Mouse (Mus musculus): ENCODE data around the gene Olfr218.

The Olfr218 gene

DNA sequence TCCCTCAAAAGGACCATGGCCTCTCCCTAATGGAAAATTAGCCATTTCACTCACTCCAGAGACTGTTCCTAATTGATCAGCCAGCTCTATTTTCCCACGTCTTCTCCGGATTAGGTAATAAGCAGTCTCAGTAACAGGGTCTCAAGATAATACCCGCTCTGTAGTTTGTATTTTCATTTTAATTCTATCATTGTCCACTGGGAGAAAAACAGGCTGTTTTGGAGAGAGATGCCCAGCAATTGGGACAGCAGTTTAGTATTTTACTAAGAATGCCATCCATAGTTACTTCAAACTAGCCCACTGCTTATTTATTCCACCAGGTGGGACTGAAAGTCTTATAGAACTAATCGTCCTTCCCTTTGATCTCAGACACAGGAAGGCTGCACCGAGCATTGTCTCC, at the start of gene Olfr218:
Olfr218 (plus strand) TSS at position 301 of the 400 bp plus-strand sequence.
- no peak for TF ChIP-seq GATA4 (IDR thresholded peaks at IDR 0.05; ENCODE audit: insufficient replicate concordance, low read length)

DNA sequence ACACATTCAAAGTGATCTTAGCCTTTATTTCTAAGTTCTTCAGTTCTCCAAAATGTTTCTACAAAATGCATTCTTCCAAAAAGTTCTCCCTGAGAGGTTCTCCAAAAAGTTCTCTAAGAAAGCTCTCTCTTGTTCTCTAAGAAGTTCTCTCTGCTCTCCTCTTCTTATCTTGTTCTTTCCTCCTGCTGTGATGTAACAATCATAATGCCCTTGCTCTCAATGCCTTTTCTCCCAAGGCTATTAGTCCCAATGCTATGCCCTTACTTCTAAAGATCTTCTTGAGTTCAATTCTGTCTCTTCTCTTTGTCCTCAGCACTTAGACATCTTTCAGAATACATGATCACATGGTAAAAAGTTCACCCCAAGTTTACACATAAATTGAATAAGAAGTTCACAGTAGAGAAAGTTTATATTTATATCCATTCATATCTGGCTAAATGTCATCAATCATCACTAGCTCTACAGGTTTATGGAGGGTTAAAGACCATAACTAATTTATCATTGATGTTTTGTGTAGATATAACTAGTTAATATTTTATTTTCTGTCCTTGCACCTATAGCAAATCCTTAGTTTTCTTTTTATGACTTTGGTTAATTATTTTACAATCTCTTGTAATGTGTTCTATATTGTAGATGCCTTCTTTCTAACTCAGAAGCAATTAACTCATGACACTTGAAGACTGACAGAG, 23.3 kb upstream of the Olfr218 start:
- TF ChIP-seq GATA4 (IDR thresholded peaks at IDR 0.05; ENCODE audit: insufficient replicate concordance, low read length) = no peak

DNA sequence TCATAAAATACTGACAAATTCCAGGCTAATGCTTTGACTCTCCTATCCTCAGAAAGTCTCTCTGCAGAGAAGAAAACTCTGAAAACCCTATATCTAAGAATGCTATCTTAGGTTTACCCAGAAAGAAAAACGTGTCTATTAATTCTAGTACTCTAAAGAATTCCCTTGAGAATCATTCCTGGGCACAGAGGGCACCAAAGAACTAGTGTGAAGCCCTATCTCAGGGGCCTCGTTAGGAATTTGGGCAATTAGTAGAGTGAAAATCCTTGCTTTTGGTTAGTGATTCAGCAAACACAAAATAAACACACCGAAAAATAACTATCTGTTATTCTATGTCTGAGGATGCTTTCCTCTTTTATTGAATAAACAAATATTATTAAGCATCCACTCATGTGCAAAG, 7.1 kb upstream of the Olfr218 start, which contains the start of gene Olfr1406:
Olfr1406 (minus strand) TSS at position 101 of the 400 bp plus-strand sequence.
- no peak for TF ChIP-seq GATA4 (IDR thresholded peaks at IDR 0.05; ENCODE audit: insufficient replicate concordance, low read length)

- TF ChIP-seq GATA4 (IDR thresholded peaks at IDR 0.05; ENCODE audit: insufficient replicate concordance, low read length) = no peak
These were observed 5.5 kb upstream of the Olfr218 start for GRCm38 (mm10) chr1:173192059-173192458.

GRCm38 (mm10) chr1:173196359-173196758, 1.2 kb upstream of the Olfr218 start:
- TF ChIP-seq GATA4 (IDR thresholded peaks at IDR 0.05; ENCODE audit: insufficient replicate concordance, low read length) = no peak

GRCm38 (mm10) chr1:173212092-173212491, 14.5 kb downstream of the Olfr218 start, which contains the start of gene Olfr1404:
Gene Olfr1404 (plus strand): TSS chr1:173212392.
- TF ChIP-seq GATA4 (IDR thresholded peaks at IDR 0.05; ENCODE audit: insufficient replicate concordance, low read length) = no peak

- TF ChIP-seq GATA4 (IDR thresholded peaks at IDR 0.05; ENCODE audit: insufficient replicate concordance, low read length) = no peak
These were observed 18.9 kb downstream of the Olfr218 start for GRCm38 (mm10) chr1:173216481-173216880.

DNA sequence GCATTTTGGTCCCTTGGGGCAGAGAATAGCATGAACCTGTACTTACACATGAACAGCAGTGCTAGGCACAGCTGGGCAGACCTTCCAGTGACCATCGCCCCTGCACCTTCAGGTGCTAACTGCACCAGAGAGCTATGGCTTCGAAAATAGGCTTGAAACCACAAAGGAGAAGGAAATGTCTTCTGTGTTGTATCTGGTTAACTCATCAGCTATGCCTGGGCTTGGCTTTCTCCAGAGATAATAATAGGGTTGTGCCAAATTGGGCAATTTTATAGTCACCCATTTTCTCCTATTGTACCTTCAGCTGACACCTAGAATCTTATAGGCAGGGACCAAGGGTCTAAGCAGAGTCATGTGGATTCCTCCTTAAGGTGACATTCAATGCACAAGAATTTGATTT, 29.5 kb downstream of the Olfr218 start, which contains the start of gene Fcer1a:
Fcer1a (minus strand) TSS at position 134 of the 400 bp plus-strand sequence.
- no peak for TF ChIP-seq GATA4 (IDR thresholded peaks at IDR 0.05; ENCODE audit: insufficient replicate concordance, low read length)

GRCm38 (mm10) chr1:173249888-173250287, 52.3 kb downstream of the Olfr218 start:
- TF ChIP-seq GATA4 (IDR thresholded peaks at IDR 0.05; ENCODE audit: insufficient replicate concordance, low read length) = no peak
